Mouse (Mus musculus): Measurements from ENCODE around the gene Col15a1. TPM values are rescaled to one million over a fixed set of nuclear protein-coding genes. Genes with fewer than 3 reads are reported as not detected.

The Col15a1 gene
- polyA plus RNA-seq (2014; fragmentation: Nextera tagmentation; extraction: Ambion mirVana): 0.97 and 2.0 TPM in 2 replicates

GRCm38 (mm10) chr4:47207969-47208420 is at the start of gene Col15a1:
Col15a1 (plus strand) TSS chr4:47208161.
- H3K4me2 ChIP-seq: peak within 1 kb of the TSS; percentile 86
- no peak within 1 kb of the TSS for H3K27ac ChIP-seq (ENCODE audit: low read depth, low read length)
- H3K4me3 ChIP-seq (ENCODE audit: low read depth, low read length): peak within 1 kb of the TSS; percentile 53
- peaks cover 7% of the 10 kb centered on the region; the same call in 1 of the 2 replicates for H3K4me1 ChIP-seq (ENCODE audit: control insufficient read depth, insufficient read depth, low read length)
- under 1% methylated on average over 40 of the region's 45 CpGs for WGBS (ENCODE audit: insufficient replicate concordance)
- H3K27me3 ChIP-seq (ENCODE audit: control insufficient read depth, insufficient read depth, low read length): peaks cover 57% of the 10 kb centered on the region
- no peaks in the 10 kb centered on the region for H3K36me3 ChIP-seq (ENCODE audit: control insufficient read depth, insufficient read depth, low read length)
- H3K9me3 ChIP-seq (replicated peaks; ENCODE audit: control insufficient read depth, low read length): no peaks in the 10 kb centered on the region
- no peak for ATAC-seq (replicated peaks; ENCODE audit: insufficient number of reproducible peaks, low FRiP score, low TSS enrichment)
- 0 out of 2 replicates have a peak within 1 kb of the TSS, but pooled peaks have one; percentile 28 for H3K9ac ChIP-seq (ENCODE audit: low read depth, low read length)

GRCm38 (mm10) chr4:47161103-47161755 is 46.7 kb upstream of the Col15a1 start:
- no peak overlapping the region for H3K9ac ChIP-seq (ENCODE audit: low read depth, low read length)
- H3K9me3 ChIP-seq (replicated peaks; ENCODE audit: control insufficient read depth, low read length): 0 out of 2 replicates have a peak, but pooled peaks cover 3% of the 10 kb centered on the region
- WGBS (ENCODE audit: insufficient replicate concordance): 19% methylated on average over 3 of the region's 4 CpGs
- no peaks in the 10 kb centered on the region for H3K4me1 ChIP-seq (ENCODE audit: control insufficient read depth, insufficient read depth, low read length)
- no peak overlapping the region for H3K4me2 ChIP-seq
- H3K4me3 ChIP-seq (ENCODE audit: low read depth, low read length): no peak overlapping the region
- no peaks in the 10 kb centered on the region for H3K36me3 ChIP-seq (ENCODE audit: control insufficient read depth, insufficient read depth, low read length)
- H3K27ac ChIP-seq (ENCODE audit: low read depth, low read length): no peak overlapping the region
- no peaks in the 10 kb centered on the region for H3K27me3 ChIP-seq (ENCODE audit: control insufficient read depth, insufficient read depth, low read length)
- ATAC-seq (replicated peaks; ENCODE audit: insufficient number of reproducible peaks, low FRiP score, low TSS enrichment): no peak

GRCm38 (mm10) chr4:47161756-47162587 is 46.0 kb upstream of the Col15a1 start:
- Histone ChIP-seq H3K4me1 (ENCODE audit: control insufficient read depth, insufficient read depth, low read length) (no peaks in the 10 kb centered on the region), H3K36me3 (ENCODE audit: control insufficient read depth, insufficient read depth, low read length) (no peaks in the 10 kb centered on the region), H3K9me3 (replicated peaks; ENCODE audit: control insufficient read depth, low read length) (0 out of 2 replicates have a peak, but pooled peaks cover 3% of the 10 kb centered on the region), H3K27me3 (ENCODE audit: control insufficient read depth, insufficient read depth, low read length) (no peaks in the 10 kb centered on the region), H3K27ac (ENCODE audit: low read depth, low read length) (no peak overlapping the region), H3K4me2 (no peak overlapping the region), H3K9ac (ENCODE audit: low read depth, low read length) (no peak overlapping the region), H3K4me3 (ENCODE audit: low read depth, low read length) (no peak overlapping the region)
- WGBS (ENCODE audit: insufficient replicate concordance): 65% methylated on average over 12 of the region's 12 CpGs
- ATAC-seq (replicated peaks; ENCODE audit: insufficient number of reproducible peaks, low FRiP score, low TSS enrichment): no peak

GRCm38 (mm10) chr4:47172314-47172713 is 35.6 kb upstream of the Col15a1 start:
- Histone ChIP-seq H3K27me3 (ENCODE audit: control insufficient read depth, insufficient read depth, low read length) (no peaks in the 10 kb centered on the region; the same call in 1 of the 2 replicates), H3K27ac (ENCODE audit: low read depth, low read length) (no peak overlapping the region), H3K9me3 (replicated peaks; ENCODE audit: control insufficient read depth, low read length) (no peaks in the 10 kb centered on the region), H3K4me3 (ENCODE audit: low read depth, low read length) (no peak overlapping the region), H3K36me3 (ENCODE audit: control insufficient read depth, insufficient read depth, low read length) (no peaks in the 10 kb centered on the region), H3K9ac (ENCODE audit: low read depth, low read length) (no peak overlapping the region), H3K4me2 (no peak overlapping the region), H3K4me1 (ENCODE audit: control insufficient read depth, insufficient read depth, low read length) (no peaks in the 10 kb centered on the region)
- no peak for ATAC-seq (replicated peaks; ENCODE audit: insufficient number of reproducible peaks, low FRiP score, low TSS enrichment)
- 35% methylated on average over 1 of the region's 1 CpGs for WGBS (ENCODE audit: insufficient replicate concordance)

GRCm38 (mm10) chr4:47177101-47177500 is 30.9 kb upstream of the Col15a1 start:
- Histone ChIP-seq H3K4me2 (no peak overlapping the region), H3K9me3 (replicated peaks; ENCODE audit: control insufficient read depth, low read length) (no peaks in the 10 kb centered on the region), H3K4me3 (ENCODE audit: low read depth, low read length) (no peak overlapping the region), H3K9ac (ENCODE audit: low read depth, low read length) (no peak overlapping the region), H3K36me3 (ENCODE audit: control insufficient read depth, insufficient read depth, low read length) (no peaks in the 10 kb centered on the region), H3K27ac (ENCODE audit: low read depth, low read length) (no peak overlapping the region), H3K4me1 (ENCODE audit: control insufficient read depth, insufficient read depth, low read length) (no peaks in the 10 kb centered on the region), H3K27me3 (ENCODE audit: control insufficient read depth, insufficient read depth, low read length) (no peaks in the 10 kb centered on the region)
- no peak for ATAC-seq (replicated peaks; ENCODE audit: insufficient number of reproducible peaks, low FRiP score, low TSS enrichment)
- 70% methylated on average over 8 of the region's 8 CpGs for WGBS (ENCODE audit: insufficient replicate concordance)

GRCm38 (mm10) chr4:47178261-47178961 is 29.6 kb upstream of the Col15a1 start:
- no peak overlapping the region for H3K9ac ChIP-seq (ENCODE audit: low read depth, low read length)
- no peaks in the 10 kb centered on the region for H3K36me3 ChIP-seq (ENCODE audit: control insufficient read depth, insufficient read depth, low read length)
- H3K9me3 ChIP-seq (replicated peaks; ENCODE audit: control insufficient read depth, low read length): no peaks in the 10 kb centered on the region
- WGBS (ENCODE audit: insufficient replicate concordance): 69% methylated on average over 8 of the region's 8 CpGs
- H3K4me3 ChIP-seq (ENCODE audit: low read depth, low read length): no peak overlapping the region
- no peak for ATAC-seq (replicated peaks; ENCODE audit: insufficient number of reproducible peaks, low FRiP score, low TSS enrichment)
- H3K27me3 ChIP-seq (ENCODE audit: control insufficient read depth, insufficient read depth, low read length): no peaks in the 10 kb centered on the region
- H3K4me2 ChIP-seq: no peak overlapping the region
- H3K27ac ChIP-seq (ENCODE audit: low read depth, low read length): no peak overlapping the region
- no peaks in the 10 kb centered on the region for H3K4me1 ChIP-seq (ENCODE audit: control insufficient read depth, insufficient read depth, low read length)

- Histone ChIP-seq H3K27ac (ENCODE audit: low read depth, low read length) (no peak overlapping the region), H3K4me3 (ENCODE audit: low read depth, low read length) (no peak overlapping the region), H3K27me3 (ENCODE audit: control insufficient read depth, insufficient read depth, low read length) (no peaks in the 10 kb centered on the region), H3K4me1 (ENCODE audit: control insufficient read depth, insufficient read depth, low read length) (no peaks in the 10 kb centered on the region), H3K4me2 (no peak overlapping the region), H3K36me3 (ENCODE audit: control insufficient read depth, insufficient read depth, low read length) (no peaks in the 10 kb centered on the region), H3K9me3 (replicated peaks; ENCODE audit: control insufficient read depth, low read length) (no peaks in the 10 kb centered on the region), H3K9ac (ENCODE audit: low read depth, low read length) (no peak overlapping the region)
- 76% methylated on average over 5 of the region's 5 CpGs for WGBS (ENCODE audit: insufficient replicate concordance)
- ATAC-seq (replicated peaks; ENCODE audit: insufficient number of reproducible peaks, low FRiP score, low TSS enrichment): no peak
Measured at GRCm38 (mm10) chr4:47179535-47179934, 28.4 kb upstream of the Col15a1 start.

GRCm38 (mm10) chr4:47184058-47184661 is 23.8 kb upstream of the Col15a1 start:
- Histone ChIP-seq H3K27ac (ENCODE audit: low read depth, low read length) (no peak overlapping the region), H3K27me3 (ENCODE audit: control insufficient read depth, insufficient read depth, low read length) (no peaks in the 10 kb centered on the region), H3K9ac (ENCODE audit: low read depth, low read length) (no peak overlapping the region), H3K4me3 (ENCODE audit: low read depth, low read length) (no peak overlapping the region), H3K4me2 (no peak overlapping the region), H3K36me3 (ENCODE audit: control insufficient read depth, insufficient read depth, low read length) (no peaks in the 10 kb centered on the region), H3K4me1 (ENCODE audit: control insufficient read depth, insufficient read depth, low read length) (no peaks in the 10 kb centered on the region), H3K9me3 (replicated peaks; ENCODE audit: control insufficient read depth, low read length) (no peaks in the 10 kb centered on the region)
- ATAC-seq (replicated peaks; ENCODE audit: insufficient number of reproducible peaks, low FRiP score, low TSS enrichment): peak; percentile 48; the same call in 1 of the 2 replicates
- WGBS (ENCODE audit: insufficient replicate concordance): 46% methylated on average over 6 of the region's 6 CpGs

Data from heart, embryonic 11.5 days (tissue).